Mouse (Mus musculus) limb, embryonic 15.5 days (tissue): ENCODE measurements around the gene Fam32a. TPM values are rescaled to one million over a fixed set of nuclear protein-coding genes. Genes with fewer than 3 reads are reported as not detected.

Source experiments
- ATAC-seq: fragments of 200-750 bp; cut with Nextera tagmentation; 2 replicates; pipeline ENCODE4 v1.8.0; 2017; ENCODE audit warnings: low read depth, moderate TSS enrichment; ENCODE audit not compliant: insufficient number of reproducible peaks, low FRiP score, low TSS enrichment
- H3K27ac ChIP-seq: fragments of 300-500 bp; sonication (generic); 2 replicates; pipeline ENCODE4 v1.5.1; 2015; ENCODE audit warnings: moderate library complexity, mild to moderate bottlenecking, inconsistent platforms
- H3K27me3 ChIP-seq: fragments of 300-500 bp; sonication (generic); 2 replicates; pipeline ENCODE4 v1.6.1; 2015; ENCODE audit warnings: inconsistent platforms
- H3K36me3 ChIP-seq: fragments of 300-500 bp; sonication (generic); 2 replicates; pipeline ENCODE4 v1.6.1; 2015; ENCODE audit warnings: inconsistent platforms
- H3K4me1 ChIP-seq: fragments of 300-500 bp; sonication (generic); 2 replicates; pipeline ENCODE4 v1.6.1; 2015; ENCODE audit warnings: inconsistent platforms
- H3K4me2 ChIP-seq: fragments of 300-500 bp; sonication (generic); 2 replicates; pipeline ENCODE4 v1.6.1; 2015; ENCODE audit warnings: mild to moderate bottlenecking, inconsistent platforms
- H3K4me3 ChIP-seq: fragments of 300-500 bp; sonication (generic); 2 replicates; pipeline ENCODE4 v1.5.1; 2015; ENCODE audit warnings: mild to moderate bottlenecking, inconsistent platforms
- H3K9ac ChIP-seq: fragments of 300-500 bp; sonication (generic); 2 replicates; pipeline ENCODE4 v1.6.1; 2015; ENCODE audit warnings: inconsistent platforms
- H3K9me3 ChIP-seq: fragments of 300-500 bp; sonication (generic); 2 replicates; pipeline ENCODE4 v1.6.1; 2016; ENCODE audit warnings: inconsistent platforms
- WGBS: fragments of 180-500 bp; shearing (Covaris S2); methylation state at CpG from one replicate; pipeline ENCODE4 v1.1.7; 2015; 5-methylcytosine and 5-hydroxymethylcytosine counted together
- polyA plus RNA-seq: library from polyadenylated mRNA; unstranded; fragments of >200 nt; fragmentation: Nextera tagmentation; extraction: Ambion mirVana; gene quantifications from 2 replicates; pipeline ENCODE4 v1.2.1, GENCODE M21; 2015

Fam32a gene
- 65.9 and 66.2 TPM in 2 replicates for polyA plus RNA-seq

GRCm38 (mm10) chr8:72219541-72220363, at the start of gene Fam32a:
TSS of gene Fam32a (plus strand) at chr8:72219730.
- Histone ChIP-seq H3K4me3 (peak within 1 kb of the TSS; percentile 79), H3K4me2 (peak within 1 kb of the TSS; percentile 71), H3K27me3 (no peaks in the 10 kb centered on the region; the same call in 1 of the 2 replicates), H3K27ac (peak within 1 kb of the TSS; percentile 82), H3K36me3 (peaks cover 29% of the 10 kb centered on the region), H3K9ac (peak within 1 kb of the TSS; percentile 54), H3K4me1 (peaks cover 10% of the 10 kb centered on the region), H3K9me3 (no peaks in the 10 kb centered on the region)
- 17% methylated on average over 39 of the region's 39 CpGs for WGBS
- ATAC-seq: peak; percentile 89

- H3K4me3 ChIP-seq: no peak overlapping the region
- no peak overlapping the region for H3K27ac ChIP-seq
- WGBS: 67% methylated on average over 5 of the region's 5 CpGs
- H3K4me1 ChIP-seq: no peaks in the 10 kb centered on the region
- peaks cover 93% of the 10 kb centered on the region for H3K36me3 ChIP-seq
- ATAC-seq: no peak
- no peaks in the 10 kb centered on the region for H3K27me3 ChIP-seq
- H3K9ac ChIP-seq: no peak overlapping the region
- H3K4me2 ChIP-seq: no peak overlapping the region
- H3K9me3 ChIP-seq: no peaks in the 10 kb centered on the region
These were observed 42.1 kb upstream of the Fam32a start for GRCm38 (mm10) chr8:72177346-72177925.

- Histone ChIP-seq H3K9ac (no peak overlapping the region), H3K27ac (no peak overlapping the region)
- ATAC-seq: no peak
These were observed 35.9 kb upstream of the Fam32a start for GRCm38 (mm10) chr8:72183554-72184202.

DNA sequence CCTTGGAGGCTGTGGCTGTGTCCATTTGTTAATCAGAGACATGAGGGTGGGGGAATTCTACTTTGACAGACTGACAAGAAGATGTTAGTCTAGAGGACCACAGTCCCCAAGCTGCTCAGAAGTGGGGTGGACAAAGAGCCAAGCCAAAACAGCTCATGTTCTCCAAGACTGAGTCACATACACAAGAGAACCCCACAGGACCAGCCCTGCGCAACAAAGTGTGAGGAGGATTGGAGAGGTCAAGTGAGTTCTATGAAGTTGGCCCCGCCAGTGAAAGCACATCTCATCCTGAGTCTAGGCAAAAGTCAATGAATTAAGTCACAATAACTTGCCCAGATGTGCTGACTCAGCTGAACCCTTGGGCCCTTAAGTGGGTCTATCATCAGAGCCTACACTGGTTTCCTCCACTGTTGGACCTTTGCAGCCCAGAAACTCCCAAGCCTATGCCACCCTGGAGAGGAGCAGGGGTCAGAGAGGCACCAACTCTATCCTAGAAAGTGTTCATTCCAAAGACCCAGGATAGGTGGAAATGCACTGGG, 31.7 kb upstream of the Fam32a start:
- ATAC-seq: no peak
- Histone ChIP-seq H3K4me2 (no peak overlapping the region), H3K27ac (no peak overlapping the region), H3K27me3 (no peaks in the 10 kb centered on the region), H3K9me3 (no peaks in the 10 kb centered on the region), H3K36me3 (no peaks in the 10 kb centered on the region), H3K9ac (no peak overlapping the region), H3K4me1 (0 out of 2 replicates have a peak, but pooled peaks cover 3% of the 10 kb centered on the region), H3K4me3 (no peak overlapping the region)
- 89% methylated on average over 2 of the region's 2 CpGs for WGBS

More at GRCm38 (mm10) chr8:72183554-72184202, 35.9 kb upstream of the Fam32a start:
- Histone ChIP-seq H3K36me3 (peaks cover 31% of the 10 kb centered on the region), H3K4me3 (no peak overlapping the region), H3K27me3 (no peaks in the 10 kb centered on the region), H3K4me2 (no peak overlapping the region), H3K4me1 (no peaks in the 10 kb centered on the region), H3K9me3 (no peaks in the 10 kb centered on the region)
- 88% methylated on average over 2 of the region's 2 CpGs for WGBS

DNA sequence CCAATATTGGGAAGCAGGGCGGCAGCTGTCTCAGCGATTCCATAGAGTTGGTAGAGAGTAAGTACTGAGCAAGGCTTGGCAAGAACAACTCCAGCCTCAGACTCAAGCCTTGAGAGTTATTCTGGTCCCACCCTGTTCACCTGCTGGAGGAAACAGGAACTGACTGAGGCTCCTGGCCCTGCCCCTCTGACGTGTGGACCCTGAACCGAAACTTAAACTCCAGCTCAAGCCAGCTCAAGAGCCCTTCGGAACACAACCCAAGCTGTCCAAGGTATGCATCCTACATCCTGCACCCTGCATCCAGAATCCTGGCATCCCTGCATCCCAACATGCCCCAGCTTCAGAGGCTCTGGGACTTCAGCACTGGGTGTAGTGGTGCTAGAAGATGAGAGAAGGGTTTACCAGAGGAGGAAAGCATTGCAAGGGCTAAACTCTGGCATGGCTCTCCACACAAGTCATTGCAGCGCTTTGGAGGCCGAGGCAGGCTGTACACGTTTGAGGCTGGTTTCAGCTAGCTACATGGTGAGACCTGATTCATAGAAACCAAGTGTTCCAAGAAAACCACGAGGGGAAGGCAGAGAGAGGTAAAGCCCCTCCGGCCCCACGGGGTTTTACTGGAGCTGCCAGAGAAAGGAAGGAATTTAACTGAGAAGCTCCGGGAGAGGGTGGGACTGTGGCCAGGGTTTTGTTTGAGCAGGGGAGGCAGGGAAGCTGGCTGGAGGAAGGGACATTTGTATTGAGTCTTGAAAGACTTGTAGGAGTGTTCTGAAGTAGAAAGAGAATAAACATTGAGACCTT, 29.9 kb upstream of the Fam32a start, which contains the start of gene Hsh2d:
Gene Hsh2d (plus strand): TSS at position 222 of the 798 bp plus-strand sequence.
- no peak within 1 kb of the TSS for H3K4me3 ChIP-seq
- H3K9me3 ChIP-seq: no peaks in the 10 kb centered on the region
- WGBS: 56% methylated on average over 12 of the region's 12 CpGs
- H3K4me2 ChIP-seq: no peak within 1 kb of the TSS
- H3K4me1 ChIP-seq: 0 out of 2 replicates have a peak, but pooled peaks cover 3% of the 10 kb centered on the region
- no peaks in the 10 kb centered on the region for H3K36me3 ChIP-seq
- no peak within 1 kb of the TSS for H3K27ac ChIP-seq
- H3K27me3 ChIP-seq: no peaks in the 10 kb centered on the region
- no peak within 1 kb of the TSS for H3K9ac ChIP-seq
- ATAC-seq: no peak

- H3K9ac ChIP-seq: no peak overlapping the region
- H3K27me3 ChIP-seq: no peaks in the 10 kb centered on the region
- no peak overlapping the region for H3K27ac ChIP-seq
- no peaks in the 10 kb centered on the region for H3K36me3 ChIP-seq
- no peak overlapping the region for H3K4me2 ChIP-seq
- no peaks in the 10 kb centered on the region for H3K9me3 ChIP-seq
- no peak overlapping the region for H3K4me3 ChIP-seq
- 87% methylated on average over 2 of the region's 2 CpGs for WGBS
- 0 out of 2 replicates have a peak, but pooled peaks cover 3% of the 10 kb centered on the region for H3K4me1 ChIP-seq
- ATAC-seq: no peak
These were observed 29.4 kb upstream of the Fam32a start for GRCm38 (mm10) chr8:72190215-72190539.

GRCm38 (mm10) chr8:72192065-72192464, 27.5 kb upstream of the Fam32a start:
- no peaks in the 10 kb centered on the region for H3K9me3 ChIP-seq
- no peak for ATAC-seq
- 0 out of 2 replicates have a peak, but pooled peaks cover 3% of the 10 kb centered on the region for H3K4me1 ChIP-seq
- no peak overlapping the region for H3K27ac ChIP-seq
- H3K36me3 ChIP-seq: no peaks in the 10 kb centered on the region
- no peak overlapping the region for H3K4me3 ChIP-seq
- no peak overlapping the region for H3K9ac ChIP-seq
- no peak overlapping the region for H3K4me2 ChIP-seq
- no peaks in the 10 kb centered on the region for H3K27me3 ChIP-seq

DNA sequence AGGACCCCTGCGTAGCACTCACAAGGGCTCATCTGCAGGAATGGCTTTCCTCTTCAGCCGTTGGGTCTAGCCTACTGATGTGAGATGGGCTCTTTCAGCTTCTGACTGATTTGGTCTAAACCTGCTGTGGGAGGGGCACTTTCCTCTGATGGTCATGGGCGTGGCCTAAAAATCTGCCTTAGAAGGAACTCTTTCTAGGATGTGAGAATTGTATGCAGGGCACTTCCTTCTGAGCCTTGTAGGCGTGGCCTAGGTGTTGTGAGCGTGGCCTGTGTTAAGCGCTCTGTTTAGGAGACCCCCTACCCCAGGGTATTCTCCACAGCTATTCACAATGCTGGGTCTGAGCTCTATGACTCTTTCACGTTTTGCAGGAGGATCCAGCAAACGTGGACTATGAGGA, 21.5 kb upstream of the Fam32a start:
- H3K9me3 ChIP-seq: no peaks in the 10 kb centered on the region
- ATAC-seq: no peak
- H3K27me3 ChIP-seq: no peaks in the 10 kb centered on the region
- H3K36me3 ChIP-seq: no peaks in the 10 kb centered on the region
- 59% methylated on average over 8 of the region's 8 CpGs for WGBS
- no peak overlapping the region for H3K4me2 ChIP-seq
- no peak overlapping the region for H3K27ac ChIP-seq
- H3K9ac ChIP-seq: no peak overlapping the region
- H3K4me3 ChIP-seq: no peak overlapping the region
- no peaks in the 10 kb centered on the region for H3K4me1 ChIP-seq

- Histone ChIP-seq H3K27ac (no peak overlapping the region), H3K4me1 (no peaks in the 10 kb centered on the region), H3K27me3 (0 out of 2 replicates have a peak, but pooled peaks cover 4% of the 10 kb centered on the region), H3K9ac (no peak overlapping the region), H3K4me3 (no peak overlapping the region), H3K4me2 (no peak overlapping the region), H3K9me3 (peaks cover 2% of the 10 kb centered on the region; the same call in 1 of the 2 replicates), H3K36me3 (no peaks in the 10 kb centered on the region)
- ATAC-seq: no peak
- 65% methylated on average over 1 of the region's 1 CpGs for WGBS
These were observed 10.9 kb upstream of the Fam32a start for GRCm38 (mm10) chr8:72208582-72208981.

DNA sequence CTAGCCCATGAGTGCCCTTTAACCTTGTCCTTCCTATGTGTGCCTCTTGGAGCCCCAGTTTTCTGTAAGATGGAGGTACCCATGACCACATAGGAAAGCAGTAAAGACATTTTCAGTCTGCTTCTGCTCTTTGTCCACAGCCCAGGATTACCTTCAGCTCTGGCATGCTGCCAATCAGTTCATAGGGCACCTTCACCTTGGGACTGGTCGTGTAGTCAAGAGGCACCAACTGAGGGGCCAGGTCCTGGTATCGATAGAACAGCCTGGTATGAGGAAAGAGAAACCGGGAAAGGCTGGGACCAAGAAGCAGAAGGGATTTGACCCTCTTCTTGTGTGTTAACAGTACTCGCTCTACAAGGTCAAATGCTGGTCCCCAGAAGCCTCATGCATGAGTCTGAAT, 9.3 kb upstream of the Fam32a start:
- H3K36me3 ChIP-seq: no peaks in the 10 kb centered on the region
- no peaks in the 10 kb centered on the region for H3K4me1 ChIP-seq
- no peak overlapping the region for H3K9ac ChIP-seq
- H3K9me3 ChIP-seq: no peaks in the 10 kb centered on the region
- WGBS: 74% methylated on average over 4 of the region's 4 CpGs
- H3K27me3 ChIP-seq: 0 out of 2 replicates have a peak, but pooled peaks cover 4% of the 10 kb centered on the region
- H3K27ac ChIP-seq: no peak overlapping the region
- ATAC-seq: no peak
- no peak overlapping the region for H3K4me3 ChIP-seq
- H3K4me2 ChIP-seq: no peak overlapping the region

DNA sequence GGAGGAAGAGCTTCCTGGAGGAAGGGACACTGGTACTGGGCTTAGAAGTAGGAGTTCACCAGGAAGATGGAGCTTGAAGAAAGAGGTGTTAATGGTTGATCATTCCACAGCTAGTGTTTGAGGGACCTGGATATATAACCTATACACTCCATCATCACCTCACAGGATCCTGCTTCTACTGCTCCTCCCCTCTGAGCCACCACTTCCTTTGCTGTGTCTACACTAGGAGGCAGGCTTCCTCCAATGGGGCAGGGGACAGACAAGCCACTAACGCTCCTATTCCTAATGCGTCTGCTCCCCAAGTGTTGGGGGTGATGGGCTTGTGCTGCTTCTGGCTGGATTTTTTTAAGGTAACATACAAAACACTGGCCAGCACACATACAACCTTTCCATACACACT, 8.8 kb upstream of the Fam32a start:
- no peak overlapping the region for H3K9ac ChIP-seq
- H3K4me1 ChIP-seq: no peaks in the 10 kb centered on the region
- no peak for ATAC-seq
- H3K27me3 ChIP-seq: 0 out of 2 replicates have a peak, but pooled peaks cover 4% of the 10 kb centered on the region
- no peak overlapping the region for H3K27ac ChIP-seq
- H3K36me3 ChIP-seq: no peaks in the 10 kb centered on the region
- 63% methylated on average over 2 of the region's 2 CpGs for WGBS
- H3K9me3 ChIP-seq: no peaks in the 10 kb centered on the region
- no peak overlapping the region for H3K4me2 ChIP-seq
- H3K4me3 ChIP-seq: no peak overlapping the region
